Mouse (Mus musculus) forebrain, postnatal 0 days (tissue): ENCODE measurements around the gene Epdr1. TPM values are rescaled to one million over a fixed set of nuclear protein-coding genes. Genes with fewer than 3 reads are reported as not detected.

ENCODE experiments used
- ATAC-seq: fragments of 200-750 bp; cut with Nextera tagmentation; 2 replicates; pipeline ENCODE4 v1.8.0; 2017; ENCODE audit warnings: mild to moderate bottlenecking, moderate library complexity
- DNase-seq: peaks from one replicate; pipeline ENCODE4 v3.0.0-alpha.2; 2015
- H3K27ac ChIP-seq: fragments of 300-500 bp; sonication (generic); 2 replicates; pipeline ENCODE4 v1.5.1; 2014; ENCODE audit warnings: low read depth, mild to moderate bottlenecking, antibody characterized with exemption, low read length, moderate library complexity, mixed read lengths
- H3K27me3 ChIP-seq: fragments of 300-500 bp; sonication (generic); 2 replicates; pipeline ENCODE4 v1.6.1; 2014; ENCODE audit warnings: mild to moderate bottlenecking, low read length, mixed read lengths; ENCODE audit not compliant: insufficient read depth
- H3K36me3 ChIP-seq: fragments of 300-500 bp; sonication (generic); 2 replicates; pipeline ENCODE4 v1.6.1; 2014; ENCODE audit warnings: mild to moderate bottlenecking, moderate library complexity; ENCODE audit not compliant: insufficient read depth
- H3K4me1 ChIP-seq: fragments of 300-500 bp; sonication (generic); 2 replicates; pipeline ENCODE4 v1.6.1; 2014; ENCODE audit warnings: antibody characterized with exemption; ENCODE audit not compliant: insufficient read depth
- H3K4me2 ChIP-seq: fragments of 300-500 bp; sonication (generic); 2 replicates; pipeline ENCODE4 v1.6.1; 2014; ENCODE audit warnings: low read depth, mild to moderate bottlenecking, moderate library complexity
- H3K4me3 ChIP-seq: fragments of 300-500 bp; sonication (generic); 2 replicates; pipeline ENCODE4 v1.5.1; 2014; ENCODE audit warnings: low read depth, low read length, mixed read lengths
- H3K9ac ChIP-seq: fragments of 300-500 bp; sonication (generic); 2 replicates; pipeline ENCODE4 v1.6.1; 2014; ENCODE audit warnings: mild to moderate bottlenecking
- H3K9me3 ChIP-seq: fragments of 300-500 bp; sonication (generic); 2 replicates; pipeline ENCODE4 v1.6.1; 2016; ENCODE audit warnings: low read length
- CTCF ChIP-seq: sonication (generic); IDR thresholded peaks from 2 replicates; pipeline ENCODE4 v1.5.1; 2016; ENCODE audit warnings: antibody characterized with exemption, control low read depth, low read depth
- WGBS: fragments of 180-500 bp; shearing (Covaris S2); extraction: QIAGEN DNeasy Blood & Tissue Kit; methylation state at CpG from one replicate; pipeline ENCODE4 v1.1.7; 2014; 5-methylcytosine and 5-hydroxymethylcytosine counted together
- polyA plus RNA-seq: library from polyadenylated mRNA; unstranded; fragments of >200 nt; fragmentation: Nextera tagmentation; extraction: Ambion mirVana; gene quantifications from 2 replicates; pipeline ENCODE4 v1.2.1, GENCODE M21; 2015
- total RNA-seq: library from RNA; depleted of rRNA; stranded (reverse); fragments of >200 nt; gene quantifications from 2 replicates; pipeline ENCODE4 v1.2.3, GENCODE M21; 2014

Epdr1 gene
- total and polyA plus RNA-seq, 2 experiments from 2014 or later, result 29.6 to 34.4 TPM

DNA sequence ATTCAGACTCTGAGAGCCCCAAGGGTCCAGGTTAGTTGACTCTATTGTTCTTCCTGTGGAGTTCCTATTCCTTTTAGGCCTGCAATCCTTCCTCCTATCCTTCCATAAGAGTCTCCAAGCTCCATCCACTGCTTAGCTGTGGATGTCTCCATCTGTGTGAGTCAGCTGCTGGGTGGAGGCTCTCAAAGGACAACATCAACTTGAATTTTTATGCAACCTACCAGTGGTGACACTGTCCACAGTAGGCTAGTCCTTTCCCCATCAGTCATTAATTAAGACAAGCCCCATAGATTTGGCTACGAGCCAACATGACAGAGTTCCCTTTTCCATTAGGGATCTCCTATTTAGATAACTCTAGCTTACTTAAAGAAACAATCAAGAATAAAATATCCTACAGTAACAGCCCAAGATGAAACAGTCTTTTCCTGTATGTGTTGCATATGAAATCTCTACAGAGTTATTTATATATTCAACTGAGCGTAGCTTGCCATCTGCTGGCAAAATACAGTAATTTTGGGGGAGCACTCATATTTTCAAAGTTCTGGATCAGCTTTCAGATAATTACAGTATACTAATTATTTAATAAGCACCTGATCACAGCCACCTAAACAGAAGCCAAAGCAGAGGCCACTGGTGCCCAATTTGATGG is 20.6 kb upstream of the Epdr1 start:
- Histone ChIP-seq H3K27ac (no peak overlapping the region), H3K27me3 (no peaks in the 10 kb centered on the region), H3K4me2 (no peak overlapping the region), H3K9me3 (no peaks in the 10 kb centered on the region), H3K4me3 (no peak overlapping the region), H3K36me3 (no peaks in the 10 kb centered on the region), H3K9ac (no peak overlapping the region), H3K4me1 (no peaks in the 10 kb centered on the region)
- ATAC-seq, result peak; percentile 60; the same call in 1 of the 2 replicates
- DNase-seq, result peak; percentile 64
- 53% methylated on average over 2 of the region's 2 CpGs for WGBS
- TF ChIP-seq CTCF, result peak; percentile 63

DNA sequence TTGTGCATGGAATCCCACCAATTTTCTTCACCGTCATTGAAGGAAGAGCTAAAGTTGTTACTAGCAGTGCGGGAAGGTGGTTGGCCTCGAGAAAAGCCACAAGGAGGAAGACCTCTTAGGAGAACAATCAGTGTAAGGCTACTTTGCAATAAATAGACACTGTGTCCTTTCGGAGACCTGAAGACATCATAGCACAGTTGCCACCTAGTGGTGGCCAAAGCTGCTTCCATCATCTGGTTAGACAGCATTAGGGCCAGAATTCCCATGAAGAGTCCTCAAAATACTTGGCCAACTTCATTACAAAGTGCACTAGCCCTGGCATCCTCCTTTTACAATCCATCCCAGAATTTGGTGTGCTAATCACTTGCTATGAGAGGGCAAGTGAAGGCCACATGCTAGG is 16.4 kb upstream of the Epdr1 start:
- DNase-seq, result no peak

DNA sequence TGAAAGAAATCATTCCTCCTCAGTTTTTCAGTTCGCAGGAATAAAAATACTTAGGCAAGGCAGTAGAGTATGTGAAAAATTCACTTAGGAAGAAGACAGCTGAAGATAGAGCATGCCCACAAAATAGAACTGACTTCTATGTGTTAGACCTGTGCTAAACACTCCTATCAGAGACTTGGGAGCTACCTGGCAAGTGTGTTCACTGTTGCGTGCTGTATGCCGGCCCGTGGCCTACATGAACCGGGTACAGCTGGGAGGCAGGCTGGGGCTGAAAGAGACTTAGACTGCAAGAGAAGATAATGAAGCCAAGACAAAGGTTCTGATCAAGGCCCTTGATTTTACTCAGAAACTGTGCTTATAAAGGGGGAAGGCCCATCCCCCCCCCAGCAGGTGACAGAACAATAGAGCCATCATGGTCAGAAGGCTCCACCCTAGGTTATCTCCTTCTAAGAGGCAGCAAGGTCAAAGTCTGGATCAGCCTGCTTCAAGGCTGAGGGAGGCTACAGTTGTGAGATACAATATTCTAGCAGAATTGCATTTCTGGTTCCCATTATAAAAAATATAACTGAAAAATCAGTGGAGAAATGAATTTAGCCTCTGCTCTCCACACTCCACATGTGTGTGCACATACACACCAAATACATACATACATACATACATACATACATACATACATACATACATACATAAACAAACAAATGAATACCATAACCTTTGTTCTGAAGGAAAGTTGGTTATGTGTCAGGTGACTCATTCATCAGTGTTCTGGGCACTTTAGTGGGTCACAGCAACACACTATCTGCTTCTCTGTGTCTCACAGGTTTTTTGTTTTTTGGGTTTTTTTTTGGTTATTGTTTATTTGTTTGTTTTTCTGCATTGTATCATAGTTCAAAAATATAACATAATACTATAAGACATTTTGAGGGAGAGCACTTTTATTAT is 11.3 kb upstream of the Epdr1 start:
- H3K27me3 ChIP-seq, result no peaks in the 10 kb centered on the region
- H3K4me2 ChIP-seq, result no peak overlapping the region
- H3K36me3 ChIP-seq, result no peaks in the 10 kb centered on the region
- H3K9ac ChIP-seq, result no peak overlapping the region
- no peaks in the 10 kb centered on the region for H3K4me1 ChIP-seq
- H3K27ac ChIP-seq, result no peak overlapping the region
- no peaks in the 10 kb centered on the region for H3K9me3 ChIP-seq
- WGBS, result 89% methylated on average over 5 of the region's 5 CpGs
- no peak overlapping the region for H3K4me3 ChIP-seq
- no peak for TF ChIP-seq CTCF
- no peak for DNase-seq
- ATAC-seq, result no peak

More for the DNA sequence above, 16.4 kb upstream of the Epdr1 start:
- Histone ChIP-seq H3K27ac (no peak overlapping the region), H3K27me3 (no peaks in the 10 kb centered on the region), H3K9ac (no peak overlapping the region), H3K4me2 (no peak overlapping the region), H3K9me3 (no peaks in the 10 kb centered on the region), H3K4me3 (no peak overlapping the region), H3K4me1 (no peaks in the 10 kb centered on the region), H3K36me3 (no peaks in the 10 kb centered on the region)
- TF ChIP-seq CTCF, result peak; percentile 59
- no peak for ATAC-seq
- 79% methylated on average over 4 of the region's 4 CpGs for WGBS

DNA sequence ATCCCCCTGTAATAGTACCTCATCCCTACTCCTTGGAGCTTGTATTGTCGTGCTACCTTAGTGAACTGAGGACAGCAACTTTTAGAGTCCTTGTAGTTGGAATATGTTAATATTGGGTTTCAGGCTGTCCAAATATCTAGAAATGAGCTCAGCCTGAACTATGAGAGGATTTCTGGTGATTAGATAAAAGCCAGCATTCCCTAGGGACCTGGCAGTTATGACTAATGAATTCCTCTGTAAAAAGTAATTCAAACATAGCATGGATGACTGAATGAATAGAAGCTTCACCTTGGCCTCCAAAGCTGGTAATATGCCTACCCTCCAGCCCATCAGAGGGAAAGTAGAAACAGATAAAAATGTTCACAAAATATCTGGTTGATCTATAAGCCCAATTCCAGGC is 6.7 kb upstream of the Epdr1 start:
- H3K9ac ChIP-seq, result no peak overlapping the region
- no peak for TF ChIP-seq CTCF
- no peak overlapping the region for H3K4me2 ChIP-seq
- DNase-seq, result no peak
- no peak overlapping the region for H3K4me3 ChIP-seq
- 74% methylated on average over 1 of the region's 1 CpGs for WGBS
- no peaks in the 10 kb centered on the region for H3K9me3 ChIP-seq
- ATAC-seq, result no peak
- 0 out of 2 replicates have a peak, but pooled peaks cover 8% of the 10 kb centered on the region for H3K27me3 ChIP-seq
- no peaks in the 10 kb centered on the region for H3K36me3 ChIP-seq
- no peak overlapping the region for H3K27ac ChIP-seq
- H3K4me1 ChIP-seq, result no peaks in the 10 kb centered on the region

DNA sequence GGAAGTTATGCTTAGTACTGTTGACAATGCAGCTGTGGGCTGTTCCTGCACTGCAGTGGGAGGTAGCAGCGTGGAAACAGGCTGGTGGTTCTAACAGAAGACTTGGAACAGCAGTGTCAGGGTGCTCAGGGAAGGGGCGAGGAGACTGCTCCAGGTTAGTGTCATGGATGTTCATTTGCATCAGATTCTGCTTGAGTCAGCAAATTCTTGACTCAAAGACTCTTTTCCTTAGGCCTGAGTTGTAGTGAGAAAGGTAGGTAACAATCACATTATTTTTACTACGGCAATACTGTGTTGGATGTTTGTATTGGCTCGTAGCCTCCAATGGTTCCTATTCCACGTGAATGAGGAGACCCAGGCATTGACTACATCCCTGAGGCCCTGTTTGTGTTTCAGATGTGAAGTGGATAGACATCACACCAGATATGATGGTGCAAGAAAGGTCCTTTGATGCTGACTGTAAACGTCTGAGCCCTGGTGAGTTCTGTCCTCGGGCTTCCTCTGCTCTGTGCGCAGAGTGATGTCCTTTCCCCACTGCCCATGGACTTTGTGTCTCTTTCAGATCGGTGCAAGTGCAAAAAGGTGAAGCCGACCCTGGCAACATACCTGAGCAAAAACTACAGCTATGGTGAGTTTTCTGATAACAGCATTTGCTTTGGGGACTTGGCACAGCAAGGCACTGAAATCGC is 5.0 kb upstream of the Epdr1 start:
- 87% methylated on average over 11 of the region's 11 CpGs for WGBS
- Histone ChIP-seq H3K36me3 (no peaks in the 10 kb centered on the region), H3K4me2 (no peak overlapping the region), H3K9ac (no peak overlapping the region), H3K4me3 (no peak overlapping the region), H3K27ac (no peak overlapping the region), H3K4me1 (no peaks in the 10 kb centered on the region), H3K9me3 (no peaks in the 10 kb centered on the region), H3K27me3 (0 out of 2 replicates have a peak, but pooled peaks cover 8% of the 10 kb centered on the region)
- ATAC-seq (no peak), DNase-seq (no peak)
- no peak for TF ChIP-seq CTCF

DNA sequence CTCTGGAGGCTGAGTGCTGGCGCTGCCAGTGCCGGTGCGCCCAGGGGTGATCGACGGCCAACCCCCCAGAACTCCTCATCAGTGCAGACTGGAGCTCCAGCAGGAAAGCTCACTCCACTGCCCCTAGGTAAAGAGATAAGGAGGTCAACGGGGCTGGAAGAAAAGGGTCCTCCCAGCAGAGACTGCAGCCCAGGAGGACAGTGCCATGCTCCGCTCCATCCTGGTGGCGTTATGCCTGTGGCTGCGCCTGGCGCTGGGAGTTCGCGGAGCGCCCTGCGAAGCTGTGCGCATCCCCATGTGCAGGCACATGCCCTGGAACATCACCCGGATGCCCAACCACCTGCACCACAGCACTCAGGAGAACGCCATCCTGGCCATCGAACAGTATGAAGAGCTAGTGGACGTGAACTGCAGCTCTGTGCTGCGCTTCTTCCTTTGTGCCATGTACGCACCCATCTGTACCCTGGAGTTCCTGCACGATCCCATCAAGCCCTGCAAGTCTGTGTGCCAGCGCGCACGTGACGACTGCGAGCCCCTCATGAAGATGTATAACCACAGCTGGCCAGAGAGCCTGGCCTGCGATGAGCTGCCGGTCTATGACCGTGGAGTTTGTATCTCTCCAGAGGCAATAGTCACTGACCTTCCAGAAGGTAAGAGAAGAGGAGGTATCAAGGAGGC is 3.6 kb upstream of the Epdr1 start:
- 18% methylated on average over 30 of the region's 30 CpGs for WGBS
- peak; percentile 15; the same call in 1 of the 2 replicates for TF ChIP-seq CTCF
- Histone ChIP-seq H3K9me3 (no peaks in the 10 kb centered on the region), H3K27ac (no peak overlapping the region), H3K4me3 (peak overlapping the region; percentile 46), H3K9ac (peak overlapping the region; percentile 55), H3K4me2 (peak overlapping the region; percentile 78), H3K27me3 (0 out of 2 replicates have a peak, but pooled peaks cover 8% of the 10 kb centered on the region), H3K4me1 (peaks cover 2% of the 10 kb centered on the region; the same call in 1 of the 2 replicates), H3K36me3 (no peaks in the 10 kb centered on the region)
- peak; percentile 51 for DNase-seq
- ATAC-seq, result peak; percentile 26
